ENCODE assay signal across 17 mouse cellular contexts in the genomic region with DNA sequence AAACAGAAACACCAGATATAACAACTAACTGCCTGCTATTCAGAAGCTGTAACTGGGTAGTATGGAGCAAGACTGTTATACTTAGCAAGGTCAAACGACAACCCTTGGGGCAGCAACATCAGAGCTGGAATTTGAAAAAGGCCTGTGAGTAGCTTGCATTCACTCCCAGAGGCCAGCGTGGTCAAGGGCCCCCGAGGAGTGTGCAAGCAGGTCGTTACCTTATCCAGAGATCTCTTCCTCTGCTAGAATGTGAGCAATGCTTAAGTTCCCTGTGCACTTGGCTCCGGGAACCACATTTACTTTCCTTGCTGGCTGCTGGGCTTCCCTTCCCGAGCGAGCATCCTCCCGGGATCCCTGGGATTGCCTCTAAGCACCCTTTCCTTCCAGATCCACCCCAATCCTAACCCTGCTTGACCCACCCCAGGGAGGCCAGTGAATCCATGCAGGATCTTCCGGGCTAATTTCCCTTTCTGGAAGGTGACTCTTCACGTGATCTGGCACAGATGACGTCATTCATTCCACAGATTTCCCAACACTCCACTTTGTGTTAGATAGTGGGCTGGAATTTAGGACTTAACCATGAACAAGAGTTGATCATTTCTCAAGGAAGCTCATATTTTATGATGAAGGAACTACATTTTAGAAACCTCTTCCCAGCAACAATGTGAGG.
DNase-seq lines count a peak whose midpoint lies in the region; ATAC-seq and TF ChIP-seq lines count a peak whose summit lies in the region.
"Had no signal": no experiment of that assay in that cellular context is flagged by ENCODE, and none has a peak within 500 bp of the region (broad histone marks: within the 10 kb centered on the region; RNA-seq: fewer than 3 reads in every experiment).

No protein-coding gene starts in this region.

- H3K79me2 ChIP-seq in C2C12 (ENCODE audit: control insufficient read depth, insufficient read depth): no peaks in the 10 kb centered on the region

- H3ac ChIP-seq in C2C12 (ENCODE audit: control insufficient read depth, insufficient read length, low read depth): no peak overlapping the region

- H3K9me3 ChIP-seq in lung, postnatal 0 days (ENCODE audit: low read length): no peaks in the 10 kb centered on the region
- H3K9me3 ChIP-seq: forebrain, embryonic 15.5 days; hindbrain, embryonic 10.5 days; midbrain, embryonic 10.5 days; neural tube, embryonic 13.5 days had no signal

- peak; percentile 16 for DNase-seq in gastrocnemius, postnatal 14 days
- no peak for DNase-seq in gastrocnemius, postnatal 25 days
- peak; percentile 27 for DNase-seq in R1 (ENCODE audit: low read depth, low spot score)
- DNase-seq in lung, postnatal 0 days (ENCODE audit: low spot score): peak; percentile 42
- DNase-seq in ovary, postnatal 14 days (ENCODE audit: low spot score): no peak
- no peak for DNase-seq in cerebellum, postnatal 10 days
- DNase-seq: adrenal gland, postnatal 25 days; cerebellum, adult 2 months; thymus, postnatal 25 days had no signal

- no peaks in the 10 kb centered on the region; the same call in 1 of the 2 replicates for H3K4me1 ChIP-seq in lung, postnatal 0 days (ENCODE audit: insufficient read depth, low read depth, low read length)
- H3K4me1 ChIP-seq: hindbrain, embryonic 10.5 days; midbrain, embryonic 10.5 days; neural tube, embryonic 13.5 days had no signal

- no peaks in the 10 kb centered on the region for H3K27me3 ChIP-seq in C2C12 (ENCODE audit: control insufficient read depth, insufficient read depth, insufficient read length)
- no peaks in the 10 kb centered on the region for H3K27me3 ChIP-seq in lung, postnatal 0 days (replicated peaks; ENCODE audit: insufficient read depth, low read length)
- H3K27me3 ChIP-seq: forebrain, embryonic 15.5 days; neural tube, embryonic 13.5 days had no signal

- peak; percentile 84 for ATAC-seq in lung, postnatal 0 days
- no peak for ATAC-seq in megakaryocyte-erythroid progenitor cell, adult 5-6 weeks (replicated peaks; ENCODE audit: low FRiP score, low TSS enrichment, poor library complexity, severe bottlenecking)
- ATAC-seq: forebrain, embryonic 15.5 days; inflammation-experienced regulatory T-cells, adult 6 months had no signal

- TF ChIP-seq EP300 in lung, postnatal 0 days (IDR thresholded peaks at IDR 0.05): peak; percentile 57; the same call in 1 of the 2 replicates

- H3K79me3 ChIP-seq in C2C12 (ENCODE audit: low read depth): no peaks in the 10 kb centered on the region

- no peak overlapping the region for H3K4me3 ChIP-seq in C2C12 (ENCODE audit: insufficient read depth, poor library complexity, severe bottlenecking)
- H3K4me3 ChIP-seq in lung, postnatal 0 days (ENCODE audit: low read depth, low read length): no peak overlapping the region
- H3K4me3 ChIP-seq: erythroblast, embryonic 14.5 days; forebrain, embryonic 15.5 days; hindbrain, embryonic 10.5 days; midbrain, embryonic 10.5 days; neural tube, embryonic 13.5 days had no signal

- H3K9ac ChIP-seq in lung, postnatal 0 days (replicated peaks; ENCODE audit: low read depth): no peak overlapping the region
- H3K9ac ChIP-seq: forebrain, embryonic 15.5 days; neural tube, embryonic 13.5 days had no signal

- TF ChIP-seq CTCF in C2C12 (IDR thresholded peaks at IDR 0.05; ENCODE audit: control insufficient read depth, insufficient read depth, insufficient read length): no peak
- TF ChIP-seq CTCF in lung, postnatal 0 days (IDR thresholded peaks at IDR 0.05): no peak

- 0 out of 2 replicates have a peak overlapping the region, but pooled peaks have one; percentile 20 for H3K27ac ChIP-seq in lung, postnatal 0 days (ENCODE audit: low read length)
- H3K27ac ChIP-seq: forebrain, embryonic 15.5 days; hindbrain, embryonic 10.5 days; midbrain, embryonic 10.5 days; neural tube, embryonic 13.5 days had no signal

- no peaks in the 10 kb centered on the region for H3K36me3 ChIP-seq in C2C12 (ENCODE audit: control insufficient read depth, insufficient read depth)
- no peaks in the 10 kb centered on the region for H3K36me3 ChIP-seq in lung, postnatal 0 days (ENCODE audit: insufficient read depth, low read length)
- H3K36me3 ChIP-seq: forebrain, embryonic 15.5 days; hindbrain, embryonic 10.5 days; midbrain, embryonic 10.5 days; neural tube, embryonic 13.5 days had no signal

- intact Hi-C loops in gastrocnemius, postnatal 14 days (cut with DNase I; ENCODE audit: low total_unique reads): no loop called here

- H3K4me2 ChIP-seq in lung, postnatal 0 days (replicated peaks; ENCODE audit: low read depth, low read length): 0 out of 2 replicates have a peak overlapping the region, but pooled peaks have one; percentile 17
- H3K4me2 ChIP-seq: forebrain, embryonic 15.5 days; neural tube, embryonic 13.5 days had no signal

- WGBS in lung, postnatal 0 days: 40% methylated on average over 11 of the region's 11 CpGs

TF ChIP-seq in C2C12, 6 proteins besides CTCF, POLR2A, EP300 and RAD21:
- no peak for TF ChIP-seq MYOG (IDR thresholded peaks at IDR 0.05; ENCODE audit: control insufficient read depth, extremely low read depth, insufficient read length)
- no peak for TF ChIP-seq MYOD1 (IDR thresholded peaks at IDR 0.05; ENCODE audit: control insufficient read depth, insufficient read length, low read depth)
- TF ChIP-seq FOSL1 (IDR thresholded peaks at IDR 0.05; ENCODE audit: insufficient read depth, low read length, poor library complexity, severe bottlenecking): no peak
- TF ChIP-seq USF1 (IDR thresholded peaks at IDR 0.05; ENCODE audit: low read depth): peak; percentile 86
- TF ChIP-seq MAX (IDR thresholded peaks at IDR 0.05): no peak
- TF ChIP-seq CEBPB (IDR thresholded peaks at IDR 0.05; ENCODE audit: low read depth): peak; percentile 35
TF ChIP-seq in C2C12: peak in this region for 2.

Comparison
In these comparisons a context has a peak if more than half of its experiments do, and no peak if none do; other contexts are left out.
1. DNase-seq: peak in gastrocnemius, postnatal 14 days (single experiment), R1 (single experiment) and lung, postnatal 0 days (single experiment); none in gastrocnemius, postnatal 25 days (single experiment), ovary, postnatal 14 days (single experiment) and cerebellum, postnatal 10 days (0 of 2).